Mouse (Mus musculus): ENCODE measurements at regions not wholly inside any gene's neighbourhood (a gene's known extent, or its start where the extent isn't known, plus 50 kb on each side); places are given as distances from the start of the nearest gene placed in this dataset.

GRCm38 (mm10) chr10:119116843-119117390 is 122.9 kb downstream of the Cand1 start:
- TF ChIP-seq EP300 (IDR thresholded peaks at IDR 0.05; ENCODE audit: insufficient read depth, low read depth, low read length) (no peak), POLR2A (IDR thresholded peaks at IDR 0.05; ENCODE audit: insufficient read depth, low read depth, low read length) (no peak), CTCF (IDR thresholded peaks at IDR 0.05) (no peak)

Measured in heart, adult 2 months (tissue).